Mouse (Mus musculus) heart, adult 9 months (tissue): Measurements from ENCODE around the gene Ric1.
A peak's percentile ranks its signal among the peaks of the same experiment; 100 is the strongest.

Experiments
- DNase-seq, 2 experiments: peaks; one replicate each; pipeline ENCODE4 v3.0.0; 2022; ENCODE audit warnings: low spot score in 2 of 2

Ric1 gene

DNA sequence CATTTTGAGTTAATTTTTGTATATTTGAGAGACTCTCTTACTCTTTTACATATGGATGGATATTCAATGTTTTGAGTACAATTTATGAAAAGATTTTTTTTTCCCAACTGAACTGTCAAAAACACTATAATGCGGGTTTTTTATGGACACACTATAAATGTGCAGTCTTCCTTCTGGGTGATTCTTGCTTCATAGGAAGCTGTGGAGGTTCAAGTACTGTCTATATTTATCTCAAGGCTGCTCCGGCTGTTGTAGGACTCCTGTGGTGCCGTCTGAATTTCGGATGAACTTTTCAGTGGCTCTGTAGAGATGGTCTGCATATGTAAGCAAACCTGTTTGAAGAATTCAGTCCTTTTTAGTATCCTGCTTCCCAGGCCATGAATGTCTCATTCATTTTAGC is 86.1 kb downstream of the Ric1 start:
- no peak for DNase-seq

DNA sequence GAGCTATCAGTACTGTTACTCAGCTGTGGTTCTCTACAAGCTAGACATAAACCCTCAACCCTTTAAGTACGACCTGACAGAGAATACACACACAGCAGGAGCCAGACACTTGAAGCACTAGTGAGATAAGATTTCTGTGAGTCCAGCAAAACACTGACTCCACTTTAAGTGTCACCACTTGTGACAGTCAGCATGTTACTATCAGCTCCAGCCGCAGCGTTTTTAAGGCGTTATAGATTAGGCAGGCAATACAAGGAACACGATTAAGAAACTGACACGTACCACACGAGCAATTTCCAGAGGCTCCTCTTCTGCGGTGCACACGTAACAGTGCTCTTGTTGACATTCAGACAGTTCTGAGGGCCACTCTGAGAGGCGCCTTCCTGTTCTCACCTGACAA is 88.8 kb downstream of the Ric1 start:
- DNase-seq = no peak

DNA sequence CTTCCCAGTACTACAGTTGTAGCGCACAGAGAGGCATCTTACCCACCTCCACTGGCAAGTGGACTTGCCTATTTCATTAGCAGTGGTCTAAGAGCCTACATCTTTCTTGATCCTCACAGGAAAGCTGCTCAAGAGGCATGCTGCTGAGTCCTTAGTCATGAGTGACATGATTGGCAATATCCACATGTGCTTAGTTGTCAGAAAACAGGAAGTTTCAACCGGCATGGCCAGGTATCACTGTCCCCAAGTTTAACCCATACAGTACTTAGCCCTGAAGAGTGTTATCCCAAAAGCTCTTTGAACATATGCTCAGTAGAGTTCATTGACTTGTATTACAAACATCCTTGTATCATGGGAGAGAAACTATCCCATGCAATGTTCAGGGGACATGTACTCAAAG is 90.0 kb downstream of the Ric1 start:
- DNase-seq = no peak

DNA sequence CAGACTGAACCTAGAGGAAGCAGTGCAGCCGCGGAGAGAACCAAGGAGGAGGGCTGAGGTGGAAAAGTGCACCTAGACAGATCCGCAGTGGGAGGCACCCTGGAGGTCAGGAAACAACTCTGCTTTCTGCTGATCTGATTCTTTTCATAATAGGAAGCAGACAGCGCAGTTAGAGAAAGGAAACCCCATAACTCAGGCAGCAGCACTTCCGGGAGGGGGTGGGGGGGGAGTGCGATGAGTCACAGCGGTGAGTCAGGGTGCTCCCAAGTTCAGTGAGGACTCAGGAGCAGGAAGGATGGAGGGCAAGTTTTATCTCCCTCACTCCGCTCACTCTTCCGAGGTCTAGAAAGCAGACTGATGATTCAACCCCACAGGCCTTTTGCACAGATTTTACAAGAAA is 119.0 kb downstream of the Ric1 start:
- peak; percentile 15 to 31 for DNase-seq

- no peak for DNase-seq
Measured at GRCm38 (mm10) chr19:29641510-29641909, 119.4 kb downstream of the Ric1 start.

DNA sequence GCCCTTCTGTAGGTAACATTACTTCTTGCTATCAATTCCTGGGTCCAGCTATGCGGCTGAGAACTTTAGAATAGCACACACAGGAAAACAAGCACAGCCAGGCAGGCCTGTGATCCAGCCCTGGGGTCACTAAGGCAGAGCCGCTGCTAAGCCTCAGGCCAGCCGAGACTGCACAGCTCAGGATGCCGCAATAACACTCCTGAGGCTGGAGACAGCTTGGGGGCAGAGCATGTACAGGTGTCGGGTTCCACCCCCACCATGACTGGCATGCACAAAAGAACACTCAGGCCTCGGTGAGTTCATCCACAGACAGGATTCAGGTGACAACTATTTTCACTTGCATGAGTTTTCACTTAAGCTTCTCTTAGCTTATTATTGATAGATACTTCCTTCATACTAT is 120.1 kb downstream of the Ric1 start:
- no peak for DNase-seq

GRCm38 (mm10) chr19:29643194-29643922 is 121.3 kb downstream of the Ric1 start:
- DNase-seq = no peak

DNA sequence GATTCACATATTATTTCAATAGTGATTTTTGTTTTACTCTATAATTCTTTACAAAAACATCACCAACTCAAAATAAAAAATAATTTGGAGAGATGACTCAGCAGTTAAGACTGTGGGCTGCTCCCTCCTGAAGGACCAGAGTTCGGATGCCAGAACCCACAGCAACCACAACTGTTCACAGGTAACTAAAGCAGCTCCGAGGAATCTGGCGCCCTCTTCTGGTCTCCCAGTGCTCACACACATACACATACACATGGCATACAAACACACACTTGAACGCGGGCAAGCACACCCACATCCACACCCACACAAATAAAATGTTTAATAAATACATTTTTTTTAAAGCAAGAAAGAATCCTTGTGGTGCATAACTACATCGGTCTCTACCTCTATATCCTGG is 122.7 kb downstream of the Ric1 start:
- DNase-seq = no peak

GRCm38 (mm10) chr19:29647651-29648549 is 125.8 kb downstream of the Ric1 start, which contains the start of gene Ermp1:
Gene Ermp1 (minus strand): TSS chr19:29648415.
- peak; percentile 94 to 95 for DNase-seq

DNA sequence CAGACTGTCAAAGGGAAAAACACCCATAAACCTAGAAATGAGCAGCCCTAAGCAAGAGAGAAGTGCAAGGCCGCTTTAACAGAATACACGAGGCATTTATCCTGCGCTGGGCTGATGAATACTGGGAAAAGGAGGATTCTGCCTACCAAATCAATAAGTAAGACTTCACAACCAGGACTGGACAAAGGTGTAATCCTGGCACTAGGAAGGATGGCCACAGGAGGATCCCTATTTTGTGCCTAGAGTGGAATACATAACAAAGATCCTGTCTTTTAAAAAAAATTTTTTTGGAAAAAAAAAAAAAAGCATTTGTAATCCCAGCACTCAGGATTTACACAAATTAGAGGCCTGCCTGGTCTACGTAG is 126.5 kb downstream of the Ric1 start:
- DNase-seq = no peak

DNA sequence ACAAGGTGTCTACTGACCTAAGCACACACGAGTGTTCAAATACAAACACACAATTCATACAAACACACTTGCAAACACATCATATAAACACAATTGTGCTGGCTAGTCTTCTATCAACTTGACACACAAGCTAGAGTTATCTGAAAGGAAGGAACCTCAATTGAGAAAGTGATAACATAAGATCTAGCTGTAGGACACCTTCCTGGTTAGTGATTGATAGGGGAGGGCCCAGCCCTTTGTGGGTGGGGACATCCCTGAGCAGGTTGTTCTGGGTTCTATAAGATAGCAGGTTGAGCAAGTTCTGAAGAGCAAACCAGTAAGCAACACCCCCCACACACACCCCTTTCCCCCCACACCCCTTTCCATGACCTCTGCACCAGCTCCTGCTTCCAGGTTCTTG is 127.6 kb downstream of the Ric1 start:
- DNase-seq = no peak

DNA sequence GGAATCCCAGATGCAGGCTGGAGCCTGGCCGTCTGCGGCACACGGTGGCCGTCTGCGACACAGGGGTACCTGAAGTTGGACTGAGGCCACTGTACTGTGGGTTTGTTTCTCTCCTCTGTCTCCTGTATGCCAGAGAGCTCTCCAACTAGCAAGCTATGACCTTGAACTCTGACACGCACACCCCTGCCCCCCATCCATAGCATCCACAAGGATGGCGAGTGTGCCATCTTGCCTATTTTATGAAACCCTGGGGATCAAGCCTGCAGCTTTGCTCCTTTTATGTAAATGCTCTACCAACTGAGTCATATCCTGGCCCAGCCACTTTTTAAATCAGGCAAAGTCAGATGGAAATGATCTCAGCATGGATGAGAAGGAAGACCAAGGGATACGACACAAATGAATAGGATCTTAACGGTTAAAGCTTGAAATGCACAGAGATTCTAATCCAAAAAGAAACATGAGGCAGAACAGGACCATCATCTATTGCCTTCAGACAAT is 131.7 kb downstream of the Ric1 start:
- no peak for DNase-seq

- DNase-seq = no peak
Measured at GRCm38 (mm10) chr19:29655148-29655547, 133.1 kb downstream of the Ric1 start.

DNA sequence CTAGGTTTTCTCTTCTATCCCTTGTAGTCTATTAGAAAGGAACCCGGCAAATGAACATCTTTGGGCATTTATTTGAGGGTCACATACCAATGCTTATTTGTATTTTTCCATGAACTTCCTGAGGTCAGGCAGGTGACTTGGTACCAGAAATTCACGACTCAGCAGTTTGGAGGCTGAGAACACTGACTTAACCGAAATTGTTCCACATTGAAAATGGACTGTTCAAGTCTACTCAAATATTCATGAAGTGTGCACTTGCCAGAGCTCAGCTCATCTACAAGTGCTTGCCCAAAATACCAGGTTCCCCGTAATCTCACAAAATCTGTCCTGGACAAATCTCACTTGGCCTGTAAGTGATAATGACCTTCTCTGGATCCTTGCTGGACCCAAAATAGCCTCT is 133.9 kb downstream of the Ric1 start:
- DNase-seq = no peak
